Mouse (Mus musculus): Measurements from ENCODE around the gene 1700020L24Rik. TPM values are rescaled to one million over a fixed set of nuclear protein-coding genes. Genes with fewer than 3 reads are reported as not detected.

Gene 1700020L24Rik
- polyA plus RNA-seq, 1 experiment from 2014 or later: 1.5 TPM

DNA sequence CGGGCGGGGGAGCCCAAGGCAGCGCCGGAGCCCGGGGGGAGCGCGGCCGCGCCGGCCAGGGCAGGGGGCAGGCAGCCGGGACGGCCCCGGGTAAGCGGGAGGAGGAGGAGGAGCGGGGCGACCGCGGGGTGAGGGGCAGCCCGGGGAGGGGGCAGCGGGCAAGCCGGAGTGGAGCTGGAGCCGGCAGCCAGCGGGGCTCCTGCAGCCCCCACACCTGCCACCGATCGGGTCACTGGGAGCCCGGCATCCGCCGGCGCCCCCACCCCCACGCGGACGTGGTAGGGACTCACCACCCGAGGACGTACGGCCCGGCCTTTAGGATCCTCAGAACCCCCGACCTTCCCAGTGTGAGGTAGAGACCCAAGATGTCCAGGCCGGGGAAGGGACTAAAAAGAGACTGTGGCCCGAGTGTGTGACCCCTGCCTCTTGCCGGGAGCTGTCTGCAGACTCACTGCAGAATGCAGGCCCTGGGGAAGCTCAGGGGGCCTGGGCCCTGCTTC lies 27.6 kb upstream of the 1700020L24Rik start:
- H3K36me3 ChIP-seq (ENCODE audit: control insufficient read depth, insufficient read depth, low read length): no peaks in the 10 kb centered on the region
- no peaks in the 10 kb centered on the region for H3K27me3 ChIP-seq (replicated peaks; ENCODE audit: control insufficient read depth, insufficient read depth, low read length)
- no peak overlapping the region for H3K27ac ChIP-seq (ENCODE audit: low read length)
- WGBS: 2% methylated on average over 25 of the region's 40 CpGs
- peak overlapping the region; percentile 98 for H3K4me2 ChIP-seq (ENCODE audit: low read depth, low read length)
- peak overlapping the region; percentile 67 for H3K4me3 ChIP-seq (ENCODE audit: low read length)
- peak overlapping the region; percentile 74 for H3K9ac ChIP-seq (ENCODE audit: low read depth, low read length)
- H3K4me1 ChIP-seq (ENCODE audit: control insufficient read depth, insufficient read depth, low read length): peaks cover 11% of the 10 kb centered on the region
- H3K9me3 ChIP-seq (ENCODE audit: control insufficient read depth, low read length): no peaks in the 10 kb centered on the region
- peak; percentile 13; the same call in 1 of the 2 replicates for ATAC-seq

DNA sequence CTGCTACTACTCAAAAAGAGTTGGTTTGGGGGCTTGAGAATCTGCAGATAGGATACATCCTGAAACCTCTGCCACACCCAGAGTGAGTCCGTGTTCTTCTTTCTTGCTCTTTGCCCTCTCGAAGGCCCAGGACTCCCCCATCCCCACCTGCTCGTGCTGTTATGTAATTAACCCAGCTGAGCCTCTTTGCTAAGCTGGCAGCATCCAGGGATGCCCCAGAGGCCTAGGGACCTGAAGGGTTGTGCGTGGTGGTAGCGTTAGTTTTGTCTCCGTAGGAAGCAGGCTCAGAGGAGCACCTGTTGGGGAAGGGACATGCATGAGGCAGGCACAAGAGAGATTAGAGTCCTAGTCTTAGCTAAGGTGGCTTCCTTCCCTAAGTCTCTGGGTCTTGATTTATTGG lies 27.0 kb upstream of the 1700020L24Rik start:
- Histone ChIP-seq H3K9me3 (ENCODE audit: control insufficient read depth, low read length) (no peaks in the 10 kb centered on the region), H3K36me3 (ENCODE audit: control insufficient read depth, insufficient read depth, low read length) (no peaks in the 10 kb centered on the region), H3K4me3 (ENCODE audit: low read length) (peak overlapping the region; percentile 67; the same call in 1 of the 2 replicates), H3K27me3 (replicated peaks; ENCODE audit: control insufficient read depth, insufficient read depth, low read length) (no peaks in the 10 kb centered on the region), H3K9ac (ENCODE audit: low read depth, low read length) (no peak overlapping the region), H3K27ac (ENCODE audit: low read length) (no peak overlapping the region), H3K4me1 (ENCODE audit: control insufficient read depth, insufficient read depth, low read length) (peaks cover 11% of the 10 kb centered on the region), H3K4me2 (ENCODE audit: low read depth, low read length) (no peak overlapping the region; the same call in 1 of the 2 replicates)
- ATAC-seq: no peak
- WGBS: 50% methylated on average over 6 of the region's 6 CpGs

DNA sequence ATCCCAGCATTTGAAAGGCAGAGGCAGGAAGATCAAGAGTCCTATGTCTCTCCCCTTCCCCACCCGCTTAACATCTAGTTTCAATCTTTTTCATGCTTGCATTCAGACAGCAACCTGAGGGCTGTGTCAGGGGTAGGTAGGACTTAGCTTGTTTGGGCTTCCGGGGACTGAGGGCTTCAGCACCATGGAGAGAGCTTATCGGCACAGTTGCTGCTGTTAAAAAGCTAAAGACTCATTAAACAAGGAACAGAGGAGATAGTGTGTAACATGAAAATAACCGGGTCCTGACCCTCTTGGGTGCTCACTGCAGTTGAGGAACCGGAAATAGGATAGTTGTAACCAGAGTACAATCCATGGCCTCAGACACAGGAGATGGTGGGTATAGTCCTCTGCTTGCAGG lies 20.4 kb upstream of the 1700020L24Rik start:
- H3K4me1 ChIP-seq (ENCODE audit: control insufficient read depth, insufficient read depth, low read length): no peaks in the 10 kb centered on the region
- no peak overlapping the region for H3K9ac ChIP-seq (ENCODE audit: low read depth, low read length)
- no peaks in the 10 kb centered on the region for H3K9me3 ChIP-seq (ENCODE audit: control insufficient read depth, low read length)
- ATAC-seq: no peak
- H3K27ac ChIP-seq (ENCODE audit: low read length): no peak overlapping the region
- no peak overlapping the region for H3K4me3 ChIP-seq (ENCODE audit: low read length)
- no peak overlapping the region for H3K4me2 ChIP-seq (ENCODE audit: low read depth, low read length)
- no peaks in the 10 kb centered on the region for H3K36me3 ChIP-seq (ENCODE audit: control insufficient read depth, insufficient read depth, low read length)
- 7% methylated on average over 5 of the region's 5 CpGs for whole genome bisulfite sequencing
- H3K27me3 ChIP-seq (replicated peaks; ENCODE audit: control insufficient read depth, insufficient read depth, low read length): peaks cover 18% of the 10 kb centered on the region

DNA sequence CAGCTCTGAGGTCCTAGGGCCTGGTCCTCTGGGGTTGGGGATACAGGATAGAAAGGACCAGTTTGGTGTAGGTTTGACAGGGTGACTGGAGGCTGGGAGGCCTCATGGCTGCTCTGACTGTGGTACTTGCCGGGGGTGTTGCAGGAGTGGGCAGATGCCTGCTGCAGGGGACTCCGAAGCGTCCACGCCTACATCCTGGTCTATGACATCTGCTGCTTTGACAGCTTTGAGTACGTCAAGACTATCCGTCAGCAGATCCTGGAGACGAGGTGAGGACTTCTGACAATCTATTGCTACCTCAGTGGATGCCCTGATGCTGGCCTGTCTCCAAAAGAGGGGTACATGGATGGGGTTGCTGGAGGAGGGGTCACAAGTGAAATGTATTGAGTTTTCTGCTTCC lies 19.8 kb upstream of the 1700020L24Rik start:
- H3K4me2 ChIP-seq (ENCODE audit: low read depth, low read length): no peak overlapping the region
- ATAC-seq: no peak
- H3K36me3 ChIP-seq (ENCODE audit: control insufficient read depth, insufficient read depth, low read length): no peaks in the 10 kb centered on the region
- H3K27ac ChIP-seq (ENCODE audit: low read length): no peak overlapping the region
- no peaks in the 10 kb centered on the region for H3K4me1 ChIP-seq (ENCODE audit: control insufficient read depth, insufficient read depth, low read length)
- H3K4me3 ChIP-seq (ENCODE audit: low read length): no peak overlapping the region
- H3K27me3 ChIP-seq (replicated peaks; ENCODE audit: control insufficient read depth, insufficient read depth, low read length): peaks cover 18% of the 10 kb centered on the region
- WGBS: 82% methylated on average over 7 of the region's 7 CpGs
- no peak overlapping the region for H3K9ac ChIP-seq (ENCODE audit: low read depth, low read length)
- no peaks in the 10 kb centered on the region for H3K9me3 ChIP-seq (ENCODE audit: control insufficient read depth, low read length)

DNA sequence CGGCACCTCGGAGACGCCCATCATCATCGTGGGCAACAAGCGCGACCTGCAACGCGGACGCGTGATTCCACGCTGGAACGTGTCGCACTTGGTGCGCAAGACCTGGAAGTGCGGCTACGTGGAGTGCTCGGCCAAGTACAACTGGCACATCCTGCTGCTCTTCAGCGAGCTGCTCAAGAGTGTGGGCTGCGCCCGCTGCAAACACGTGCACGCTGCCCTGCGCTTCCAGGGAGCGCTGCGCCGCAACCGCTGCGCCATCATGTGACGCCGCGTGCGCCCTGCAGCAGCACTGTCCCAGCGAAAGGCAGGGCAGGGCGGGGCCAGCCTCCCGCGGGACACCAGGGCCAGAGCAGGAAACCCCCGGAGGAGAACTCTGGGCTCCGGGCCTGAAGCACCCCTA lies 18.9 kb upstream of the 1700020L24Rik start:
- peaks cover 18% of the 10 kb centered on the region for H3K27me3 ChIP-seq (replicated peaks; ENCODE audit: control insufficient read depth, insufficient read depth, low read length)
- 6% methylated on average over 38 of the region's 38 CpGs for WGBS
- no peak overlapping the region for H3K9ac ChIP-seq (ENCODE audit: low read depth, low read length)
- no peaks in the 10 kb centered on the region for H3K9me3 ChIP-seq (ENCODE audit: control insufficient read depth, low read length)
- no peaks in the 10 kb centered on the region for H3K4me1 ChIP-seq (ENCODE audit: control insufficient read depth, insufficient read depth, low read length)
- H3K27ac ChIP-seq (ENCODE audit: low read length): no peak overlapping the region
- no peaks in the 10 kb centered on the region for H3K36me3 ChIP-seq (ENCODE audit: control insufficient read depth, insufficient read depth, low read length)
- H3K4me3 ChIP-seq (ENCODE audit: low read length): no peak overlapping the region
- peak; percentile 44; the same call in 1 of the 2 replicates for ATAC-seq
- H3K4me2 ChIP-seq (ENCODE audit: low read depth, low read length): no peak overlapping the region; the same call in 1 of the 2 replicates

DNA sequence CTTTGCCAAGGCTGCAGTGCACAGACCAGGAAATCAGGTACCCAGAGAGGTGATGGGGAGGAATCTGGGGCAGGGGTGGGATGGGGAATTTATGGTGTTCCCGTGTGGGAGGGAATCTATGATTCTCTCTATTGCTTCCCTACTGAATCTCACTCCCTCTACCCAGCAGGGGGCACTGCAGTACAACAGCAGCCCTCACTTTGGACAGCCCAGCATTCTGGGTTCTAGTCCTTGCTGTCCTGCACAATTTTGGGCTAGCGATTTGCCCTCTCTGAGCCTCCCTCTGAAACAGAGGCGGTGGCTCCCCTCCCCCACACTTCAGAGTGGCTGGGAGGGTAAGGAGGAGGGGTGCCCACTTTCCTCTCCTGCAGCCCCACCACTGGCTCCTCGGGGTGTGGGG lies 17.1 kb upstream of the 1700020L24Rik start:
- Histone ChIP-seq H3K9ac (ENCODE audit: low read depth, low read length) (no peak overlapping the region), H3K4me2 (ENCODE audit: low read depth, low read length) (no peak overlapping the region), H3K27ac (ENCODE audit: low read length) (no peak overlapping the region), H3K9me3 (ENCODE audit: control insufficient read depth, low read length) (no peaks in the 10 kb centered on the region), H3K4me1 (ENCODE audit: control insufficient read depth, insufficient read depth, low read length) (no peaks in the 10 kb centered on the region), H3K36me3 (ENCODE audit: control insufficient read depth, insufficient read depth, low read length) (no peaks in the 10 kb centered on the region), H3K27me3 (replicated peaks; ENCODE audit: control insufficient read depth, insufficient read depth, low read length) (peaks cover 18% of the 10 kb centered on the region), H3K4me3 (ENCODE audit: low read length) (no peak overlapping the region)
- WGBS: 46% methylated on average over 4 of the region's 4 CpGs
- ATAC-seq: no peak

DNA sequence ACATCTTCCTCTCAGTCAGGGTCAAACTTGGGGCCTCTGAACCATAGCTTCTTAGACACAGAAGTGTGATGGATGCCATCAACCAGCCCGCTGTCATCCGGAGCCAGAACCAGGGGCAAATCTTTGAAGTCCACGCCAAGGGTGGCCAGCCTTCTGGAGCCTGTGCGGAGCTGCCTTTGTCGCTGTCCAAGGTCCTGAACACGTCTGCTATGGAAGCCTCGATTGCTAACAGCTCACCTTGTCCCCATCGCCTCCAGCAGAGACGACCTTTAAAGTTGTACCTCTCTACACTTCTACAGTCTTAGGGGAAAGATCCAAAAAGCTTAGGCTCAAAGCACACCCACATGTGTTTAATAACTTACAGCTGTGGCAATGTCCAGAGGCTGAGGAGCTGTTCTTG lies 16.2 kb upstream of the 1700020L24Rik start:
- H3K9ac ChIP-seq (ENCODE audit: low read depth, low read length): no peak overlapping the region
- H3K4me2 ChIP-seq (ENCODE audit: low read depth, low read length): no peak overlapping the region
- H3K4me1 ChIP-seq (ENCODE audit: control insufficient read depth, insufficient read depth, low read length): no peaks in the 10 kb centered on the region
- no peak overlapping the region for H3K27ac ChIP-seq (ENCODE audit: low read length)
- ATAC-seq: no peak
- peaks cover 18% of the 10 kb centered on the region for H3K27me3 ChIP-seq (replicated peaks; ENCODE audit: control insufficient read depth, insufficient read depth, low read length)
- WGBS: 3% methylated on average over 9 of the region's 9 CpGs
- H3K9me3 ChIP-seq (ENCODE audit: control insufficient read depth, low read length): no peaks in the 10 kb centered on the region
- H3K36me3 ChIP-seq (ENCODE audit: control insufficient read depth, insufficient read depth, low read length): no peaks in the 10 kb centered on the region
- no peak overlapping the region for H3K4me3 ChIP-seq (ENCODE audit: low read length)

DNA sequence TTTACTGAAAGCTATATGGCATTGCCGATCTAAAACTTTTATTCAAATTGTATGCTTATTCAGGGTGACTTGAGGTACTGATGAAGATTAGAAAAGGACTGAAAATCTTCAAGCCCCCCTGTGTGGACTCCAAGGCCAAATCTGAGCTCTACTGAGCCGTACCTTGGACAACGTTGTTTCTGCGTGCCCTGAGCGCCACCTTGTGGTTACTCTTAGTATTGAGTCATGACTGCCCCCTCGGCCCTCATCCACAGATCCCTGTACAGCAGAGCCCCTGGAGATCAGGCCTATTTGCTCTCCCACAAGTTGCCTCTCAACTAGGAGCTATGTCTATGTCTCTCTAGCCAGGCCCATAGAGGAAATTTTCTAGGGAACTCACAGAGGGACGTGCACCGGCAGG lies 12.8 kb upstream of the 1700020L24Rik start:
- peak; percentile 41; the same call in 1 of the 2 replicates for ATAC-seq
- 7% methylated on average over 8 of the region's 8 CpGs for WGBS
- H3K9ac ChIP-seq (ENCODE audit: low read depth, low read length): no peak overlapping the region
- H3K36me3 ChIP-seq (ENCODE audit: control insufficient read depth, insufficient read depth, low read length): no peaks in the 10 kb centered on the region
- H3K4me2 ChIP-seq (ENCODE audit: low read depth, low read length): no peak overlapping the region
- H3K27me3 ChIP-seq (replicated peaks; ENCODE audit: control insufficient read depth, insufficient read depth, low read length): peaks cover 15% of the 10 kb centered on the region
- H3K4me1 ChIP-seq (ENCODE audit: control insufficient read depth, insufficient read depth, low read length): no peaks in the 10 kb centered on the region; the same call in 1 of the 2 replicates
- no peaks in the 10 kb centered on the region for H3K9me3 ChIP-seq (ENCODE audit: control insufficient read depth, low read length)
- H3K4me3 ChIP-seq (ENCODE audit: low read length): no peak overlapping the region
- no peak overlapping the region for H3K27ac ChIP-seq (ENCODE audit: low read length)

DNA sequence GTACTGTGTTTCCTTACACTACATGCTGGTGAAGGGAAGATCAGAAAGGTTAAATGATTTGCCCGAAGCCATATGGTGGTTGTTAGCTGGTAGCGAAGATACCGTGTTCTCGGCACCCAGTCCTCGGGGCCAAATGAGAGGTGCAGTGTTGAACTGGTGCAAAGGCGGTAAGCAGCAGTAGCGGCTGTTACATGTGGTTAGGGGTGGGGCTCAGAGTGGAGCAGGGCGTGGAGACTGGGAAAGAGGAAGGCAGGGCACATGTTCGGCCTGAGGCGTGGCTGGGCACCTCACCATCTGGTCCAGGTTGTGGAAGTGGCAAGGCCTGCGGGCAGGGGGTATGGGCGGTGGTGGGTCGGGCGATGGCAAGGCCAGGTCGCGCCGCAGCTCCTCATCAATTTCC lies 10.5 kb upstream of the 1700020L24Rik start:
- H3K9ac ChIP-seq (ENCODE audit: low read depth, low read length): no peak overlapping the region
- H3K36me3 ChIP-seq (ENCODE audit: control insufficient read depth, insufficient read depth, low read length): no peaks in the 10 kb centered on the region
- ATAC-seq: no peak; the same call in 1 of the 2 replicates
- peaks cover 11% of the 10 kb centered on the region for H3K27me3 ChIP-seq (replicated peaks; ENCODE audit: control insufficient read depth, insufficient read depth, low read length)
- H3K4me1 ChIP-seq (ENCODE audit: control insufficient read depth, insufficient read depth, low read length): no peaks in the 10 kb centered on the region; the same call in 1 of the 2 replicates
- no peak overlapping the region for H3K4me3 ChIP-seq (ENCODE audit: low read length)
- no peak overlapping the region for H3K4me2 ChIP-seq (ENCODE audit: low read depth, low read length)
- H3K27ac ChIP-seq (ENCODE audit: low read length): no peak overlapping the region
- 28% methylated on average over 17 of the region's 17 CpGs for WGBS
- H3K9me3 ChIP-seq (ENCODE audit: control insufficient read depth, low read length): no peaks in the 10 kb centered on the region

DNA sequence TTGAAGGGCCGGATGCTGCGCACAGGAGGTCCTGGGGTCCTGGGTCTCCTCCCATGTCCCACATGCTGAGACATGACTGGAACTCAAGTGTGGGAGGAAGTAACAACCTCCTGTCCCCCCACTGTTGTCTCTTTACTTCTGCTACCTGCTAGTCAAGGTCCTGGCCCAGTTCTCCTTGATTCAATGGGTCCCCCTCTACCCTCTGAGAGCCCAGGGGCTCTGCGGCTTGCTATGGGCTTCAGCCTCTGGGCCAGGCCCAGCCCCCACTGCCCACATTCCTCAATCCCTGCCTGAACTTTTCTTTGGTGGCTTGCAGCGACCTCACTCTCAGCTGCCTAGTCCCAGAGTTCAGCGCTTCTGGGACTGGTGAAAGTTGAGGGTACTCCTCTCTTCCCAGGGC lies 8.1 kb upstream of the 1700020L24Rik start, which contains the start of gene Gas2l2:
TSS of gene Gas2l2 (minus strand) at position 101 of the 400 bp plus-strand sequence.
- Histone ChIP-seq H3K36me3 (ENCODE audit: control insufficient read depth, insufficient read depth, low read length) (no peaks in the 10 kb centered on the region), H3K9me3 (ENCODE audit: control insufficient read depth, low read length) (no peaks in the 10 kb centered on the region), H3K4me1 (ENCODE audit: control insufficient read depth, insufficient read depth, low read length) (no peaks in the 10 kb centered on the region; the same call in 1 of the 2 replicates), H3K4me2 (ENCODE audit: low read depth, low read length) (no peak within 1 kb of the TSS), H3K27ac (ENCODE audit: low read length) (no peak within 1 kb of the TSS), H3K9ac (ENCODE audit: low read depth, low read length) (no peak within 1 kb of the TSS), H3K27me3 (replicated peaks; ENCODE audit: control insufficient read depth, insufficient read depth, low read length) (peaks cover 11% of the 10 kb centered on the region), H3K4me3 (ENCODE audit: low read length) (no peak within 1 kb of the TSS)
- no peak for ATAC-seq
- WGBS: 51% methylated on average over 5 of the region's 5 CpGs
